Mouse (Mus musculus): ENCODE results near the gene Caps2.
"Not testable (repeated sequence)": the region's sequence is repeated elsewhere in the genome, so short reads cannot be mapped to it uniquely, and the experiment has no call there.

Gene Caps2

GRCm38 (mm10) chr10:112163168-112163766, at the start of gene Caps2:
Gene Caps2 (plus strand): TSS chr10:112163621.
- no peak for DNase-seq (ENCODE audit: low spot score)

DNA sequence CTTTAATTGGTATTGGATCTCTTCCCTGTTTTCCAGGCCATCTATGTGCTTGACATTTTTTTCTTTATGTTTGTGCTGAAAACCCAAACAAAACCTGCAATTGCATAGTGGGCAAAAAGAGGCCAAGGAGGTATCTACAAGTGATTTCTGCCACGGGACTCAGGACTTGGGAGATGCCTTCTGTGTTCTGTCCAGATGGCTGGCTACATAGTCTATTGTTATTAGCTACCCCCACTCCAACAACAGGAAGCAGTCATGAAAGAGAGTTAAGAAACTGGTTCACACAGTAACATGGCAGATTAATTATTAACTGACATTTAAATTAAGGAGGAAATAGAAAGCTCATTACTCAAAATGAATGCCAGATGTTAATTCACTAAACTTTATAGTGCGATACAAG, 38.3 kb upstream of the Caps2 start:
- DNase-seq (ENCODE audit: low spot score), result not testable (repeated sequence)

DNA sequence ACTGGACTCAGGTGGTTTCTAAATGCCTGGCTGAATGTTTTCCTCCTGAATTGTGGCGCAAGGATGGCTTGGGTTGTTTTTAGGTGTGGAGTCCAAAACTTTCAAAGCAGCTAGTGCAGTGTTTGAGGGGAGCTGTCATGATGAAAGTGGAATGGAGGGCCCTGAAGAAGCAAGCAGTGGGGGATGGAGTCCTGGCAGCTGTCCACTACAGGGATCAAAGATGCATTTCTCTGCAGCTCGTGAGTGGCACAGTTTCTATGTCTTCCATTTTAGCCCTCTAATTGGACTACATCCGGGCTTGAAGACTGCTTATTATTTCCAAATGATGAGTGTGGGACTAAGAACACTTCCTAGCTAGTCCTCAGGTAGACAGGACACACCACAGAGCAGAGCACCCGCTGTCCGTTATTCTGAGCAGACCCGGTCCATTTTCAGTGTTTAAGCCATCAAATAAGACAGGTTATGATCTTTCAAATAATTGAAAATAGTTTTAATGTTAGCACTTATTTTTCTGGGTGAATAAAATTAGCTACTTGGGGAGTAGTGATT, 35.7 kb upstream of the Caps2 start:
- not testable (repeated sequence) for DNase-seq (ENCODE audit: low spot score)

GRCm38 (mm10) chr10:112132194-112132593, 31.2 kb upstream of the Caps2 start:
- no peak for DNase-seq (ENCODE audit: low spot score)

GRCm38 (mm10) chr10:112138050-112138870, 25.2 kb upstream of the Caps2 start:
- DNase-seq (ENCODE audit: low spot score), result no peak

DNA sequence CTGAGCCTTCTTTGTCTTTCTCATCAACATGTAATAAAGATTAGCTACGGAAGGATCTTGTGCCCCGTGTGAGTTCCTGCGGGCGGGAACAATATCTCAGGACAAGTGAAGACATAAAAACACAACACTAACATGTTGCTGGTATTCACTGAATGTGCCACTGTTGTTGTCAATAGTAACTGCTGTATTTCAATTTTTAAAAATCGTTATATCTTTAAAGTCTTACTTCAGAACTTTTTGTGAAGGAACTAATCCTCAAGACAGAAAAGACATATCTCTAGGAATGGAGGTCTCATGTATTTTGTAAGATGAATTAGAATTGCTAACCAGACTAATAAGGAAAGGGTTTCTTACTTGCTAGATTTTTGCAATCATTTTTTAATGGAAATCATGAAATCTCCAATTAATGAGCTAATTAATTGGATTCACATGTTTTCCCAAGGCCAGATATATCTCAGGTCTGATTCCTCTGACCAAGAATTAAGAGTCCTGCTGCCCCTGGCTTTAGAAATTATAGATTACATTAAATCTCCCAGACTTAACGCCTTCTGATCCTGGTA, 24.5 kb upstream of the Caps2 start:
- DNase-seq (ENCODE audit: low spot score), result no peak

- DNase-seq (ENCODE audit: low spot score), result no peak
Observed at GRCm38 (mm10) chr10:112139834-112140233, 23.6 kb upstream of the Caps2 start.

DNA sequence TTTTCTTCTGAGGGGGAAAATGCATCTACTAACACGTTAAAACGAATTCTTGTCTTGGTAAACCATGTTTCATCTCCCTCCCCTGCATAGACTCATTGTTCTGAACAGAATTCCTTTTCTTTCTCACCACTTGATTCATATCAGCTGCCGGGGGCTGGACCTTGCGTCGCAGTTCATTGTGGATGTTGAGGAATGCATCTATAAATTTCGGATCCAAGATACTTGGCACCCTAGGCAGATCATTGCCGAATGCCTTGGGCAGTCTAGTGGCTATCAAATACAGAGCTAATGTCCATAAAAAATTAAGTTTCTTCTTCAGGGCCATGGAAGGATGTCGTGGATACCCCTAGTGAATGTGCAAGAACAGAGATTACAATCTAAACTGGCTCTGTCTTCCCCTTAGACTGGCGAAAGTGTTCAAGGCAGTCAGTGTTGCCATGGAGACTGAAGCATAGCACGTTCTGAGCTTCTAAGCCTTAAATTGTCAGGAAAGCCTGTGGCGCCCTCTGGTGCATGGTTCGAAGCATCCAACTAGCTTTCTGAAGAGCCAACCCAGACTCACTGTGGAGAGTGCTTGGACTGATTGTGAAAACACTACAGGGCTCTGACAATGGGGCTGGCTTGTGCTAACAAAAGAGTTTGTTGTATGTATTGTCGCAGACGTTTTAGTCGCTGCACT, 3.4 kb upstream of the Caps2 start, which contains the start of gene Glipr1l3:
TSS of gene Glipr1l3 (minus strand) at position 446 of the 679 bp plus-strand sequence.
- peak; percentile 55 for DNase-seq (ENCODE audit: low spot score)

DNA sequence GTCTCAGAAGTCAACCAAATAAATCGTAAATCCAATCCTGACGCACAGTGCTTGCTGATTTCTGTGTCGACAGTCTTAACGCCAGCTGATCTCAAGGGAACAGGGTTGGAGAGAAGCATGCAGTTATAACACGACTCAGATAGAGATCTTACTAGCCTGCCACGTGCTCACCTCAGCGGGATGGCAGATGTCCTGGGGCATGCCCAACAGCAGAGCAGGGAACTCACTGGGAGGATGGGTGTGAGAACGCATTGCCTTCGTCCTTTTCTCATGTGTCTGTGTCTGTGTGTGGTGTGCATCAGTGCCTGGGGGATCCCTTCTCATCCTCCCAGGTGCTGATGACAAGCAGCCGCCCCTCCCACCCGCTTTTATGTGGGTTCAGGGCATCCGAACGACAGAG, 13.6 kb downstream of the Caps2 start:
- DNase-seq (ENCODE audit: low spot score), result not testable (repeated sequence)

- DNase-seq (ENCODE audit: low spot score), result not testable (repeated sequence)
Observed at GRCm38 (mm10) chr10:112193919-112194318, 30.5 kb downstream of the Caps2 start.

GRCm38 (mm10) chr10:112203463-112203862, 40.0 kb downstream of the Caps2 start:
- no peak for DNase-seq (ENCODE audit: low spot score)

- DNase-seq (ENCODE audit: low spot score), result no peak
Observed at GRCm38 (mm10) chr10:112227073-112227472, 63.7 kb downstream of the Caps2 start.

DNA sequence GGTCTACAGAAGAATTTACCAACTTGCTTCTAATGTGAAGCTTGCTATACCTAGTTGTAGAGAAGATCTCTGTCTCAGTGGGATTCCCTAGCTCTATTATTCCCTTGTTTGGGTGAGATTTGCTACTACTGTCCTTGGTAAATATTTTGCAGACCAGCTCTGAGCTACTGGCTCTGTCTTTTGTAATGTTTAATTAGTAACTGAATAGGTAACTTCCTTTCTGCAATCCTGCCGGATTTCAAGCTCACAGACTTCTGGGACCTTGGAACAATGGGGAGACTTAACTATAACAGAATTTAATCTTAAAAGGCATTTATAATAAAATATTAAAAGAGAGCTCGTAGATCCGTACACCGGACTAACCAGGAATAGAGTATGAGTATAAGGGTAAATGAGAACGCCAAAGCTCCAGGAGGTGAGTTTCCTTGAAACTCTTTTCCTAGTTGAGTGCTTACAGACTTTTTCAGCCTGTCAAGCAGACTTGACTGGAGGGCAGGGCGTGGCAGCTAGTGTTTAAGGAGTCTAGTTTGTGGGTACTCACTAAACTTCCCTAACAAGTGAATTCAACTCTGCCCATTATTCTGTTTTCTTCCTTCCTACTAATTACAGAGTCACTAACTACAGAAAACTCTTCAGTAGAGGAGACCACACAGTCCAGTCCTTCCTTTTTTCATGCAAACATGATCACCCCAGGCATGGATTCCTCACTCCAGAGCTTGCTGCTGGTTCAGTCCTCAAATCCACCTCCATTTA, 65.8 kb downstream of the Caps2 start:
- not testable (repeated sequence) for DNase-seq (ENCODE audit: low spot score)

- DNase-seq (ENCODE audit: low spot score), result not testable (repeated sequence)
Observed at GRCm38 (mm10) chr10:112232733-112233132, 69.3 kb downstream of the Caps2 start.

- not testable (repeated sequence) for DNase-seq (ENCODE audit: low spot score)
Observed at GRCm38 (mm10) chr10:112235396-112235940, 72.0 kb downstream of the Caps2 start.

DNA sequence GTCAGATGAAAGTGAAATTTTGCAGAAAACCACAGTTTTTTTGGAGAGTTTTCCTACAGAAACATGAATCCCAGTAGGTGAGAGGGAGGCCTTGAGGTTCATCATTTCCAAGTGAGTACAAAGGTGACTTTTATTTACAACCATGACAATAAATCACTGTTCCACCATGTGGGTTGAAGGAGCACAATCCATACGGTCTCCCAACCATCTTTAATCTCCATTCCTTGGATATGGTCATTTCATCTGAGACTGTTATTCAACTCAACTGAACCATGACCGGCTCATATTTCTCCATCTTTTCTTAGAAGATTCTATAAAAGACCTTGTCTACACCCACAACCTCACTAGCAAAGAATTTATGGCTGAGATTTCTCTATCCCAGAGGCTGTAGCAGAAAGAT, 84.9 kb downstream of the Caps2 start:
- no peak for DNase-seq (ENCODE audit: low spot score)

- no peak for DNase-seq (ENCODE audit: low spot score)
Observed at GRCm38 (mm10) chr10:112263467-112263866, 100.0 kb downstream of the Caps2 start.

Data from urinary bladder, postnatal 25 days (tissue).